Mouse (Mus musculus) ES-Bruce4 (cell line): ENCODE results near the gene Gm21860. TPM values are rescaled to one million over a fixed set of nuclear protein-coding genes. Genes with fewer than 3 reads are reported as not detected.
"Not testable (repeated sequence)": the region's sequence is repeated elsewhere in the genome, so short reads cannot be mapped to it uniquely, and the experiment has no call there.

Source experiments
- H3K27ac ChIP-seq: 2 replicates; pipeline ENCODE4 v1.5.1; 2012; ENCODE audit warnings: low read length, inconsistent platforms; ENCODE audit not compliant: insufficient read depth
- H3K27me3 ChIP-seq: 2 replicates; pipeline ENCODE4 v1.6.1; 2012; ENCODE audit warnings: mild to moderate bottlenecking, low read length, inconsistent platforms; ENCODE audit not compliant: control insufficient read depth, poor library complexity, insufficient read depth, severe bottlenecking
- H3K36me3 ChIP-seq: 2 replicates; pipeline ENCODE4 v1.6.1; 2012; ENCODE audit warnings: inconsistent platforms, mild to moderate bottlenecking, low read length, moderate library complexity; ENCODE audit not compliant: control insufficient read depth, poor library complexity, insufficient read depth, severe bottlenecking
- H3K4me1 ChIP-seq: one replicate; pipeline ENCODE4 v1.8.1; 2011; ENCODE audit warnings: low read length; ENCODE audit not compliant: control insufficient read depth, insufficient read depth
- H3K4me3 ChIP-seq: 2 replicates; pipeline ENCODE4 v1.5.1; 2011; ENCODE audit warnings: low read depth, mild to moderate bottlenecking, low read length
- H3K9ac ChIP-seq: 2 replicates; pipeline ENCODE4 v1.6.1; 2012; ENCODE audit warnings: low read depth, mild to moderate bottlenecking, inconsistent platforms; ENCODE audit not compliant: poor library complexity, severe bottlenecking
- H3K9me3 ChIP-seq: replicated peaks from 2 replicates; pipeline ENCODE4 v1.6.1; 2012; ENCODE audit warnings: mild to moderate bottlenecking, low read length, inconsistent platforms; ENCODE audit not compliant: control insufficient read depth, poor library complexity, insufficient read depth, severe bottlenecking
- CTCF ChIP-seq: IDR thresholded peaks from one replicate; pipeline ENCODE4 v1.8.1; 2011; ENCODE audit warnings: low read depth, low read length
- EP300 ChIP-seq: IDR thresholded peaks from 2 replicates; pipeline ENCODE4 v1.6.1; 2011; ENCODE audit warnings: low read depth, low read length; ENCODE audit not compliant: insufficient read depth
- POLR2A ChIP-seq: IDR thresholded peaks from one replicate; pipeline ENCODE4 v1.8.1; 2011; ENCODE audit warnings: low read length; ENCODE audit not compliant: insufficient read depth
- polyA plus RNA-seq: library from polyadenylated mRNA; stranded (reverse); fragments of >200 nt; gene quantifications from 2 replicates; pipeline ENCODE4 v1.2.4, GENCODE M21; 2011; ENCODE audit warnings: low read depth; ENCODE audit not compliant: missing spikeins, insufficient read depth, insufficient read length

The Gm21860 gene
- not detected in 2 replicates for polyA plus RNA-seq

GRCm38 (mm10) chrY:90754721-90755120 is at the start of gene Gm21860:
TSS of gene Gm21860 (minus strand) at chrY:90754821.
- H3K9me3 ChIP-seq, H3K4me3 ChIP-seq, H3K9ac ChIP-seq, H3K36me3 ChIP-seq, H3K27ac ChIP-seq, H3K27me3 ChIP-seq, H3K4me1 ChIP-seq: not testable (repeated sequence)

DNA sequence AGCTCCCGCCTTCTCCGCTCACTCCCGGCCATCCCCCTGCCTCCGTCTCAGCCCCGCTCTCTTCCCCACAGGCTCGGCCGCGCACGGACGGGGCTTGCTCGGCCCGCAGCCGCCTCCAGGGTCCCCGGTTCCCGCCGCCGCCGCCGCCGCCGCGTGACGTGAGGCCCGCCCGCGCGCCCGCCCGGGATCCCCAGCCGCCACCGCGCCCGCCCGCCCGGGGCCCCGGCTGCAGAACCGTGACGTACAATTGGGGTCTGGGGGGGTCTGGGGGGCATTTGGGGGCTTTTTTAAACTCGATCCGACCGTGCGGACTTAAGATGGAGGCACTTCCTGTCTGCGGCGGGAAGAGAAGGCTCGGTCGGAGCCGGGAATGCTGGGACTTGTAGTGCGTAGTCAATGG is 29.8 kb upstream of the Gm21860 start, which contains the start of gene Gm47283:
Gm47283 (plus strand) TSS at position 301 of the 400 bp plus-strand sequence.
- not testable (repeated sequence) for H3K4me1 ChIP-seq, H3K4me3 ChIP-seq, H3K27me3 ChIP-seq, H3K27ac ChIP-seq, H3K36me3 ChIP-seq, H3K9me3 ChIP-seq, H3K9ac ChIP-seq

DNA sequence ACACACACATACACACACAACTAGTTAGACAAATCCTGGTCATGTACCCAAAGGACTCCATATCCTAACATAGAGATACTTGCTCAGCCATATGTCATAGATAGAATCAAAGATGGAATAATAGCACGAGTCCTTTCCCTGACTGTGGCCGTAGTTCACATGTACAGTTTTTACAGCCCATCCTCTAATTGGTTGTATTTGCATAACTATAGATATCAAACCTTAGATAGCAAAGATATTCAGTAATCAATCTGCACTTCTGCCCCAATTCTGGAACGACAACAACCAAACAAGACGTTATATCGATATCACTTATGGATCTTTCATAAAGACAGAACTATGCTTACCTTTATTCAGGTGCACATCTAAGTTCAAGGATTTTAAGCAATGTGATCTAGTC is 9.4 kb downstream of the Gm21860 start:
- H3K4me1 ChIP-seq, H3K27ac ChIP-seq, H3K27me3 ChIP-seq, H3K4me3 ChIP-seq, H3K9ac ChIP-seq: not testable (repeated sequence)
- H3K36me3 ChIP-seq, result peaks cover 16% of the 10 kb centered on the region
- H3K9me3 ChIP-seq, result peaks cover 46% of the 10 kb centered on the region

DNA sequence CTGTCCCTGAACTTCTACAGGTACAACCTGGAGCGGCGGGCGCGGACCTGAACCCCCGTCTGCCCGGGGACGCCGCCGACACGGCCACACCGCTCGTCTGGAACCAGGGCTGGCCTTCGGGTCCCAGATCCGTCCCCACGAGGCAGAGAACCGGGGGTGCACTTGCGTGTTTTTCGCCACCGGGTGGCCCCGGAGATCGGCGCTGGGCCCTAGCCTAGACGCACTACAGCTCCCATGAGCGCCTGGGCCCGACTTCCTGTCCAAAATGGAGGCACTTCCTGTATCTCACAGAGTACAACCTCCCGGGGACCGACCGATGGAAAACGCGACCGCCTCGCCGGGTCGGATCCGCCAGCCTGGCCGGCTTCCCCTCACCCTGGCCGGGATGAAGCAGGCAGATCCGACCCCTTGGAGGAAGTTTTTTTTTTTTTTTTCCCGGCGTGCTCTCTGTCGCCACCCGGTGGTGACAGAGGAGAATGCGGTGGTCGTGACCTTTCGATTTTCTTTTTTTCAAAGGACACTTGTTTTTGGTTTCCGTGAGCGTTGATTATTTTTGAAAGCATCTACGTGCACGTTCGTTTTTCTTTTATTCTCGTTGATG is 10.1 kb downstream of the Gm21860 start:
- not testable (repeated sequence) for H3K4me3 ChIP-seq, H3K27ac ChIP-seq, H3K9ac ChIP-seq, H3K27me3 ChIP-seq, H3K4me1 ChIP-seq
- Histone ChIP-seq H3K36me3 (peaks cover 24% of the 10 kb centered on the region), H3K9me3 (peaks cover 54% of the 10 kb centered on the region)

DNA sequence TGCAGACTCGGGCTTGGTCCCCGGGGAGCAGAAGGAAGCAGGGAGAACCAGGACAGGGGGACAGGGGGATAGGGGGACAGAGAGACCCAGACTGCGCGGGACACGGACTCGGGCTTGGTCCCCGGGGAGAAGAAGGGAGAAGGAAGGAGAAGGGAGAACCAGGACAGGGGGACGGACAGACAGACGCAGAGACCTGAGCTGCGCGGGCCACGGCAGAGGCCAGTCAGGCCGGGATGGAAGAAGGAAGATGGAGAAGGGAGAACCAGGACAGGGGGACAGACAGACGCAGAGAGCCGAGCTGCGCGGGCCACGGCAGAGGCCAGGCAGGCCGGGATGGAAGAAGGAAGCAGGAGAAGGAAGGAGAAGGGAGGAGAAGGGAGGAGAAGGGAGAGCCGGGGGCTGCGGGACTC is 10.8 kb downstream of the Gm21860 start:
- H3K9ac ChIP-seq, result no peak overlapping the region
- TF ChIP-seq EP300 (no peak), CTCF (no peak), POLR2A (no peak)
- peaks cover 31% of the 10 kb centered on the region for H3K36me3 ChIP-seq
- H3K27ac ChIP-seq, result no peak overlapping the region
- H3K27me3 ChIP-seq, result no peaks in the 10 kb centered on the region
- no peak overlapping the region for H3K4me3 ChIP-seq
- no peaks in the 10 kb centered on the region for H3K4me1 ChIP-seq
- H3K9me3 ChIP-seq, result peaks cover 60% of the 10 kb centered on the region

DNA sequence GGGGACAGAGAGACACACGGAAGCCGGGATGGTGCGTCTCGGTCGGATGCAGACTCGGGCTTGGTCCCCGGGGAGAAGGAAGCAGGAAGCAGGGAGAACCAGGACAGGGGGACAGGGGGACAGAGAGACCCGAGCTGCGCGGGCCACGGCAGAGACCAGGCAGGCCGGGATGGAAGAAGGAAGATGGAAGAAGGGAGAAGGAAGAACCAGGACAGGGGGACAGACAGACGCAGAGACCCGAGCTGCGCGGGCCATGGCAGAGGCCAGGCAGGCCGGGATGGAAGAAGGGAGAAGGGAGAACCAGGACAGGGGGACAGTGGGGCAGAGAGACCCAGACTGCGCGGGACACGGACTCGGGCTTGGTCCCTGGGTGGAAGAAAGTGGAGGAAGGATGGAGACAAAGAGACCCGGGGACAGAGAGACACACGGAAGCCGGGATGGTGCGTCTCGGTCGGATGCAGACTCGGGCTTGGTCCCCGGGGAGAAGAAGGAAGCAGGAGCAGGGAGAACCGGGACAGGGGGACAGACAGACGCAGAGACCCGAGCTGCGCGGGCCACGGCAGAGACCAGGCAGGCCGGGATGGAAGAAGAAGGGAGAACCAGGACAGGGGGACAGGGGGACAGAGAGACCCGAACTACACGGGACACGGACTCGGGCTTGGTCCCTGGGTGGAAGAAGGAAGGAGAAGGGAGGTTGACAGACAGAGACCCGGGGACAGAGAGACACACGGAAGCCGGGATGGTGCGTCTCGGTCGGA is 11.4 kb downstream of the Gm21860 start:
- not testable (repeated sequence) for H3K27ac ChIP-seq, H3K4me1 ChIP-seq, H3K4me3 ChIP-seq, H3K9ac ChIP-seq, H3K27me3 ChIP-seq
- Histone ChIP-seq H3K9me3 (peaks cover 66% of the 10 kb centered on the region), H3K36me3 (peaks cover 37% of the 10 kb centered on the region)

DNA sequence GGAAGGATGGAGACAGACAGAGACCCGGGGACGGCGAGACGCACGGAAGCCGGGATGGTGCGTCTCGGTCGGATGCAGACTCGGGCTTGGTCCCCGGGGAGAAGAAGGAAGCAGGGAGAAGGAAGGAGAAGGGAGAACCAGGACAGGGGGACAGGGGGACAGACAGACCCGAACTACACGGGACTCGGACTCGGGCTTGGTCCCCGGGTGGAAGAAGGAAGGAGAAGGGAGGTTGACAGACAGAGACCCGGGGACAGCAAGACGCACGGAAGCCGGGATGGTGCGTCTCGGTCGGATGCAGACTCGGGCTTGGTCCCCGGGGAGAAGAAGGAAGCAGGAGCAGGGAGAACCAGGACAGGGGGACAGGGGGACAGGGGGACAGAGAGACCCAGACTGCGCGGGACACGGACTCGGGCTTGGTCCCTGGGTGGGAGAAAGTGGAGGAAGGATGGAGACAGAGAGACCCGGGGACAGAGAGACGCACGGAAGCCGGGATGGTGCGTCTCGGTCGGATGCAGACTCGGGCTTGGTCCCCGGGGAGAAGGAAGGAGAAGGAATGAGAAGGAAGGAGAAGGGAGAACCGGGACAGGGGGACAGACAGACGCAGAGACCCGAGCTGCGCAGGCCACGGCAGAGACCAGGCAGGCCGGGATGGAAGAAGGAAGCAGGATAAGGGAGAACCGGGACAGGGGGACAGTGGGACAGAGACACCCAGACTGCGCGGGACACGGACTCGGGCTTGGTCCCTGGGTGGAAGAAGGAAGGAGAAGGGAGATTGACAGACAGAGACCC is 12.2 kb downstream of the Gm21860 start:
- H3K9me3 ChIP-seq, result peaks cover 74% of the 10 kb centered on the region
- H3K36me3 ChIP-seq, result peaks cover 44% of the 10 kb centered on the region
- H3K27me3 ChIP-seq, H3K4me3 ChIP-seq, H3K27ac ChIP-seq, H3K9ac ChIP-seq, H3K4me1 ChIP-seq: not testable (repeated sequence)

GRCm38 (mm10) chrY:90741452-90742260 is 13.0 kb downstream of the Gm21860 start:
- Histone ChIP-seq H3K36me3 (peaks cover 47% of the 10 kb centered on the region), H3K9me3 (peaks cover 80% of the 10 kb centered on the region)
- H3K9ac ChIP-seq, H3K4me1 ChIP-seq, H3K27me3 ChIP-seq, H3K4me3 ChIP-seq, H3K27ac ChIP-seq: not testable (repeated sequence)
